Mouse (Mus musculus) CH12.LX (cell line): ENCODE measurements around the gene Gcnt3. TPM values are rescaled to one million over a fixed set of nuclear protein-coding genes. Genes with fewer than 3 reads are reported as not detected.

Source experiments
- DNase-seq: peaks from one replicate; pipeline ENCODE4 v3.0.0-alpha.2; 2013; ENCODE audit errors: extremely low read depth
- H3K27ac ChIP-seq: 2 replicates; pipeline ENCODE4 v1.5.1; 2012; ENCODE audit warnings: low read depth, mild to moderate bottlenecking, control low read depth, moderate library complexity; ENCODE audit not compliant: insufficient read depth
- H3K27me3 ChIP-seq: replicated peaks from 2 replicates; pipeline ENCODE3; 2012; ENCODE audit warnings: inconsistent platforms
- H3K36me3 ChIP-seq, 2 experiments: replicated peaks in 1 of 2; 2 replicates each; pipeline versions ENCODE3 to v1.6.1; 2012; ENCODE audit warnings: inconsistent platforms in 1 of 2, low read length in 1 of 2, mild to moderate bottlenecking in 1 of 2, mixed read lengths in 1 of 2, moderate library complexity in 1 of 2; ENCODE audit not compliant: control insufficient read depth in 1 of 2, insufficient read depth in 1 of 2
- H3K4me1 ChIP-seq, 2 experiments: 2 replicates each; pipeline ENCODE4 v1.6.1; 2012; ENCODE audit warnings: inconsistent platforms in 1 of 2, moderate library complexity in 1 of 2; ENCODE audit not compliant: insufficient read depth in 2 of 2, control insufficient read depth in 1 of 2
- H3K4me2 ChIP-seq: 2 replicates; pipeline ENCODE4 v1.6.1; 2012; ENCODE audit warnings: low read depth, mild to moderate bottlenecking, control low read depth; ENCODE audit not compliant: poor library complexity, insufficient read depth, severe bottlenecking
- H3K4me3 ChIP-seq, 3 experiments: fragments of 150-350 bp in 1 of 3; sonication (generic) in 1 of 3; replicated peaks in 1 of 3; 2 replicates each; pipeline versions ENCODE3 to v1.5.1; 2011 to 2012; ENCODE audit warnings: low read depth in 2 of 3, low read length in 2 of 3, mild to moderate bottlenecking in 2 of 3, moderate library complexity in 2 of 3, control low read depth in 1 of 3, improper control_type of control experiment in 1 of 3, inconsistent platforms in 1 of 3, mixed read lengths in 1 of 3; ENCODE audit not compliant: poor library complexity in 1 of 3
- H3K79me2 ChIP-seq: replicated peaks from 2 replicates; pipeline ENCODE4 v1.6.1; 2012; ENCODE audit warnings: mild to moderate bottlenecking, moderate library complexity; ENCODE audit not compliant: control insufficient read depth, poor library complexity, insufficient read depth, severe bottlenecking; ENCODE audit errors: extremely low read depth
- H3K9ac ChIP-seq: 2 replicates; pipeline ENCODE4 v1.6.1; 2012; ENCODE audit warnings: low read depth, mild to moderate bottlenecking, control low read depth, moderate library complexity; ENCODE audit not compliant: insufficient read depth
- H3K9me3 ChIP-seq: replicated peaks from 2 replicates; pipeline ENCODE3; 2012; ENCODE audit warnings: low read length, inconsistent platforms, mixed read lengths
- BHLHE40 ChIP-seq: IDR thresholded peaks from 2 replicates; pipeline ENCODE4 v1.6.1; 2011; ENCODE audit warnings: mild to moderate bottlenecking, low read depth, low read length, improper control_type of control experiment
- CTCF ChIP-seq, 2 experiments: IDR thresholded peaks in 1 of 2; conservative IDR thresholded peaks in 1 of 2; 2 replicates each; pipeline ENCODE4 v1.5.1; 2011 to 2012; ENCODE audit warnings: low read depth in 2 of 2, low read length in 2 of 2, improper control_type of control experiment in 1 of 2, inconsistent platforms in 1 of 2, mild to moderate bottlenecking in 1 of 2, moderate library complexity in 1 of 2
- E2F4 ChIP-seq: IDR thresholded peaks from 2 replicates; pipeline ENCODE4 v1.6.1; 2011; ENCODE audit warnings: low read depth, low read length, improper control_type of control experiment; ENCODE audit not compliant: insufficient replicate concordance
- ELF1 ChIP-seq: IDR thresholded peaks from 2 replicates; pipeline ENCODE4 v1.6.1; 2014; ENCODE audit warnings: low read depth, mild to moderate bottlenecking, inconsistent platforms, low read length, improper control_type of control experiment
- HCFC1 ChIP-seq: IDR thresholded peaks from 2 replicates; pipeline ENCODE4 v1.6.1; 2012; ENCODE audit warnings: low read depth, mild to moderate bottlenecking, inconsistent platforms, low read length, improper control_type of control experiment
- JUN ChIP-seq: IDR thresholded peaks from 2 replicates; pipeline ENCODE4 v1.6.1; 2011; ENCODE audit warnings: low read depth, mild to moderate bottlenecking, low read length, improper control_type of control experiment, moderate library complexity; ENCODE audit not compliant: insufficient read depth
- KAT2A ChIP-seq: IDR thresholded peaks from 2 replicates; pipeline ENCODE4 v1.6.1; 2012; ENCODE audit warnings: low read length, improper control_type of control experiment, inconsistent platforms; ENCODE audit not compliant: insufficient replicate concordance
- MAFK ChIP-seq: IDR thresholded peaks from 2 replicates; pipeline ENCODE4 v1.6.1; 2011; ENCODE audit warnings: low read length, improper control_type of control experiment; ENCODE audit not compliant: insufficient replicate concordance
- MXI1 ChIP-seq: IDR thresholded peaks from 2 replicates; pipeline ENCODE4 v1.6.1; 2011; ENCODE audit warnings: mild to moderate bottlenecking, low read depth, low read length, improper control_type of control experiment
- NRF1 ChIP-seq: IDR thresholded peaks from 2 replicates; pipeline ENCODE4 v1.6.1; 2014; ENCODE audit warnings: low read depth, mild to moderate bottlenecking, inconsistent platforms, low read length, improper control_type of control experiment, moderate library complexity
- RAD21 ChIP-seq: IDR thresholded peaks from 2 replicates; pipeline ENCODE4 v1.6.1; 2011; ENCODE audit warnings: low read depth, mild to moderate bottlenecking, low read length, improper control_type of control experiment, moderate library complexity
- RCOR1 ChIP-seq: conservative IDR thresholded peaks from 2 replicates; pipeline ENCODE4 v1.6.1; 2012; ENCODE audit warnings: low read depth, mild to moderate bottlenecking, inconsistent platforms, low read length, improper control_type of control experiment
- SIN3A ChIP-seq: IDR thresholded peaks from 2 replicates; pipeline ENCODE4 v1.6.1; 2012; ENCODE audit warnings: low read length, improper control_type of control experiment, inconsistent platforms
- TBP ChIP-seq: conservative IDR thresholded peaks from 2 replicates; pipeline ENCODE4 v1.6.1; 2011; ENCODE audit warnings: low read depth, low read length, improper control_type of control experiment
- UBTF ChIP-seq: IDR thresholded peaks from 2 replicates; pipeline ENCODE4 v1.6.1; 2012; ENCODE audit warnings: low read depth, mild to moderate bottlenecking, inconsistent platforms, low read length, improper control_type of control experiment, moderate library complexity
- ZC3H11A ChIP-seq: IDR thresholded peaks from 2 replicates; pipeline ENCODE4 v1.6.1; 2012; ENCODE audit warnings: low read depth, mild to moderate bottlenecking, inconsistent platforms, low read length, improper control_type of control experiment
- ZKSCAN1 ChIP-seq: IDR thresholded peaks from 2 replicates; pipeline ENCODE4 v1.6.1; 2012; ENCODE audit warnings: low read depth, inconsistent platforms, low read length, improper control_type of control experiment, borderline replicate concordance
- dilution Hi-C: fragments of 300-500 bp; cut with MboI; formaldehyde crosslinking; loops from 2 replicates; pipeline ENCODE4 v1.14.3; 2020; ENCODE audit warnings: low sequenced_read_pairs; ENCODE audit not compliant: extremely low pct_unique_long_range_greater_than_20kb, extremely low pct_ligation_motif_present
- in situ Hi-C: fragments of 300-500 bp; cut with MboI; formaldehyde crosslinking; loops from 3 replicates; pipeline ENCODE4 v1.14.3; 2019; ENCODE audit warnings: low sequenced_read_pairs, low pct_ligation_motif_present, low pct_unique_long_range_greater_than_20kb, mixed read lengths
- polyA plus RNA-seq: library from polyadenylated mRNA; unstranded; fragments of >175 nt; gene quantifications from 2 replicates; pipeline ENCODE4 v1.2.1, GENCODE M21; 2012; ENCODE audit warnings: low read depth; ENCODE audit not compliant: insufficient read length
- total RNA-seq, 2 experiments: library from RNA; depleted of rRNA; stranded (reverse); fragments of 300-350 nt in 1 of 2; fragments of >200 nt in 1 of 2; gene quantifications; 2 replicates each; pipeline ENCODE4 v1.2.3; 2012 to 2014

Gcnt3 gene
- total and polyA plus RNA-seq, 3 experiments, result 0.04 TPM; not detected in 1

DNA sequence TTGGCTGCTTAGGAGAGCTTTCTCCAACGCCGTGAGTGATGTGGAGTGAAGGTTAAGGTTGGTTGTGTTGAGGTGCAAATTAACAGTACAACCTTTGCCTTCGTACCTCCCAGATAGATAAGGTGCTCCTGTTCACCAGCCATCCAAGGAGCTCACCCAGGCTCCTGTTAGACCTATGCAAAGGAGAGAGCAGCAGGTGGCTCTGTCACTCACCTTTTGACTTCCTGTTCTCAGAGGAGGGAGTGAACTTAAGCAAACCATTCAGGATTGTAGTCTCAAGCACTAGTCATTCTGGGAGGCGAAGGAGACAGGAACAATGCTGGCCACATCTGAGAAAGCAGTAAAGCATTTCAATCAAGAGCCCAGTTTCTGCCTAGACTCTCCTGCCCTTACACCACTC is 1.2 kb downstream of the Gcnt3 start:
- TF ChIP-seq UBTF (no peak), CTCF (conservative IDR thresholded peaks at IDR 0.05 in 1 of 2, IDR thresholded peaks at IDR 0.05 in 1 of 2; ENCODE audit: low read depth in 2 of 2, low read length in 2 of 2) (peak in 1 of 2 experiments; percentile 17; a peak in 1 of 4 replicates)
- Histone ChIP-seq H3K36me3 (no peaks in the 10 kb centered on the region), H3K4me2 (no peak overlapping the region), H3K27me3 (no peaks in the 10 kb centered on the region), H3K9ac (no peak overlapping the region), H3K9me3 (peaks cover 2% of the 10 kb centered on the region), H3K27ac (no peak overlapping the region), H3K79me2 (no peaks in the 10 kb centered on the region), H3K4me3 (no peak overlapping the region), H3K4me1 (peaks cover 0 to 10% of the 10 kb centered on the region in 2 experiments; a peak in 1 of 4 replicates)
- in situ Hi-C loops (no loop called here), dilution Hi-C loops (no loop called here)
- no peak for DNase-seq

DNA sequence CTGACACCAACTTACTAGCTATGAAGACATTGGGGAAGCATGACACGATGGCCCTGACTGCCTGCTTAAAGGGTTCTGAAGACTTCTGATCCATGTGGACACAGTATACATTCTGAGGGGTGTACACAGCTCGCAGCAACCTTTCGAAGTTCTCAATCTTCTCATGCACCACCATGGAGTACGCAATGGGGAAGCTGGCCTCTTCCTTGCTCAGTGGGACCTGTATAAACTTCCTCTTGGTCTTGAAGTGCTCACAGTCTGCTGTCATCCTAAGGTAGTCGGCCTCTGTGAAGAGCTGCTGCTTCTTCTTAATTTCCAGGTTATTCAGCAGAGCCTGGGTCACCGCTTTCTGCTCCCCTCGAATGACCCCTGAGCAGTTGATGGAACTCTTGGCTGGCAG is 3.2 kb downstream of the Gcnt3 start:
- H3K9me3 ChIP-seq, result peaks cover 2% of the 10 kb centered on the region
- TF ChIP-seq ELF1, result no peak
- TF ChIP-seq MAFK, result no peak
- TF ChIP-seq RAD21, result no peak
- no peak for TF ChIP-seq BHLHE40
- no peak for TF ChIP-seq ZC3H11A
- TF ChIP-seq NRF1, result no peak
- no peak for TF ChIP-seq CTCF (conservative IDR thresholded peaks at IDR 0.05 in 1 of 2, IDR thresholded peaks at IDR 0.05 in 1 of 2; ENCODE audit: low read depth in 2 of 2, low read length in 2 of 2)
- no peak for TF ChIP-seq RCOR1
- no peak for TF ChIP-seq KAT2A
- TF ChIP-seq TBP, result no peak
- no peak for TF ChIP-seq HCFC1
- no peak for TF ChIP-seq SIN3A
- TF ChIP-seq JUN, result no peak
- no peak for TF ChIP-seq E2F4
- no peak for TF ChIP-seq ZKSCAN1
- no peak for TF ChIP-seq MXI1
- no peak overlapping the region for H3K9ac ChIP-seq
- no peak overlapping the region for H3K27ac ChIP-seq
- H3K36me3 ChIP-seq, result no peaks in the 10 kb centered on the region
- H3K4me1 ChIP-seq, result peaks cover 0 to 10% of the 10 kb centered on the region in 2 experiments; a peak in 1 of 4 replicates
- dilution Hi-C loops (no loop called here), in situ Hi-C loops (no loop called here)
- DNase-seq, result no peak
- H3K27me3 ChIP-seq, result no peaks in the 10 kb centered on the region
- no peak overlapping the region for H3K4me2 ChIP-seq
- no peaks in the 10 kb centered on the region for H3K79me2 ChIP-seq
- H3K4me3 ChIP-seq, result no peak overlapping the region
